Mouse (Mus musculus) ovary, postnatal 36 days (tissue): ENCODE data around the gene Slc39a3.
"Not testable (repeated sequence)": the region's sequence is repeated elsewhere in the genome, so short reads cannot be mapped to it uniquely, and the experiment has no call there.

Experiments used
- DNase-seq: peaks from one replicate; pipeline ENCODE4 v3.0.0; 2022; ENCODE audit warnings: low spot score, mixed read lengths

Gene Slc39a3

DNA sequence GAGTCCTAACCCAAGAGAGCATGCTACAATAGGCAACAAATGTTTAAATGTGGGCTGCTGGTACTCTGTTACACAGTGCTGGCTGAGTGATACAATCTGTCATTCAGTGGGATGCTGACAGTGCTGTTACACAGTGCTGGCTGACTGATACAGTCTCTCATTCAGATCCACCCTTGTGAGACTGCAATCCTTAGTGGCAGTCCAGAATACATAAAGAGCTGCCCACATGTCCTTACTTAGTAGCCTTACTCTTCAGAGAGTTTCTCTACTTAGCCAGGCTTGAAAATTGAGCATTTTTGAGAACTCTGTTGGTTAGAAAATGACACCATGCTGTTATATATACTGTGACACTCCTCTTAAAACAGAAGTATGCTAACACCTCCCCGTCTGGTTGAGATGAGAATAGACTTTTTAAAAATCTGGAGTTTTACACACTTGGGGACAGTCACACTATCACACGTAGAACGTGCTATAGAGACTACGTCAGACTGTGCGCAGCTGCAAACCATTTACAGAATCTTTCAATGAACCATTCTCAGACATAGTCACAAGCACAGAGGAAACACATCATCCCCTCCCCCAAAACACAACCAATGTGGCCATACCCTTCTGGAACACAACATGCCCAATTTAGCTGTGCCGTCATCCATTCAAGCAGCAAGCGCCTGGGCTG lies 31.1 kb downstream of the Slc39a3 start:
- no peak for DNase-seq

DNA sequence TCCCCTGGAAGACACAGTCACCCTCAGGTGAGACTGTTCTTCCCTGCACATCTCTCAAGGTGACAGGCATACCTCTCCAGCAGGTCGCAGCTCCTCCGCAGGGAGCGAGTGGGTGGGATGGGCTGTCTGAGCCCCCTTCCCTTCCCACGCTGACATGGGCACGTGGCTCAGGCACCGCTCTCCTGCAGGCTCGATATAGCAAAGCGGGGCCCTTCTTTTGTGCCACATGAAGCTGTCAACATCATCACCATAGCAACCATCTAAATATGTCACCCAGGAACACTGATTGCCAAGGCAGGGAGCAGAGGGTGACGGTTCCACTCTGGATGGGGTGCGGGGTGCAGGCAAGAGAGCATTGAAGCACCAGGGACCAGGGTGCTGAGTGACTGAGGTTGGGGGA lies 36.1 kb downstream of the Slc39a3 start:
- no peak for DNase-seq

DNA sequence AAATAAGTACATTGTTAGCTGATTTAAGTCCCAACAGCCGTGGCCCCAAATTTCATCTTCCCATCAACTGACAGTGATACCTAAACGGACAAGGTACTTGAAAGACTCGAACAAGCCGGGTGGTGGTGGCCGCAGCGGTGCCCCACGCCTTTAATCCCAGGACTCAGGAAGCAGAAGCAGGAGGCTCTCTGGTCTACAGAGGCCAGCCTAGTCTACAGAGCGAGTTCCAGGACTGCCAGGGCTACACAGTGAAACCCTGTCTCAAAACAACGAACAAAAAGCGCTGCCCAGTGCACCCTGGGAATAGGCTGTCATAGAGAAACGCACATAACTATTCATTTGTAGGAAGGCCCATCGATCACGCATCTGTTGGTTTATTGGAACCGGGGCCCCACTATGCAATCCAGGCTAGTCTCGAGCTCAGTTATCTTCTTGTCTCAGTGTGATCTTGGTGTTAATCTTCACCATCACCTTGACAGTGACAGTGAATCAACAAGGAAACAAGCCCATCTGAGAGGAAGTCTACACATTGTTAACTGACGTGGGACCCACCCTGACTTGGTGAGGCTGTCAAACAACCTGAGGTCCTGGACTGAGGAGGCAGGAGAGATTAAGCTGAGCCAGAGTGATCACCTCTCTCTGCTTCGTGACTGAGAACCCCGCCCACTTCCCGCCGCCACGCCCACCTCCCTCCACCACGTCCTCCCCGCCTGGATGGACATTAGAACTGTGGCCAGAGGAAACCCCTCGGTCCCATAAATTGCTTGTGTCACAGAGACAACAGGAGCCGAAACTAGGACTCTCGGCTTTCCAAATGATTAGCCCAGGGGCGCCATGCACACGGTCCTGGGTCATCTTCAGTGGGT lies 36.8 kb downstream of the Slc39a3 start:
- DNase-seq: no peak

DNA sequence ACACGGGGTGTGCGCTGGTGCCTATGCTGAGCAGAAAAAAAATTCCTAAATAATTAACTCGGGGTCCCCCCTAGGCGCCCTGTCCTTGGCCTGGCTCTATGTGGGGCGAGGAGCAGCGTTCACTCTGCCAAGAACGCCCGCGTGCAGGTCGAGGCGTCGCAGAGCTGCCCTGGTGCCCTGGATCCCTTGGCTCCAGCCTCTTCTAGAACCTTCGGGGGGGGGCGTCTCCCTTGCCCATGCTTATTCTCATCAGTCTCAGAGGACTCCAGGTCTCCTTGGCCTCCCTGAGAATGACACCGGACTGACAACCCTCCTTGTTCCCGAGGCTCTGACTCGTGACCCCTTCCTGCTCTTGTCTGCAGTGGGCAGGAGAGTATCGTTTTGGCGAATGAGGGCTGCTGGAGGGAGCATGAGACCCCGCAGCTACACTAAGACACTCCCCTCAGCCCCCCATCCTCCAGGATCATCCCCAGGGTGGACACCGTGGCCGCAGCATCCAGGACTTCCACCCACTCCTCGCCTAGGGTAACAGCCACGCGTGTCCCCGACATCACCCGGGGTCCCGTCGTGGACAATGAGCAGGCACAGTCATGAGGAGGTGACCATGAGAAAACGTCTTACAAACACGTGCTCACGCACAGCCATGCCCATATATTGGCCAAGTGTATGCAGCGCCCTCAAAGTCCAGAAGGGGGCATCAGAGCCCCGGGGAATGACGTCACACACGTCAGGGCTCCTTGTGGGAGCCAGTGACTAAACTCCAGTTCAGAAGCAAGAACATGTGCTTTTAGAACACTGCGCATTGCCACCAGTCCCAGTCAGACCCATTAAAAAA lies 37.6 kb downstream of the Slc39a3 start:
- peak; percentile 82 for DNase-seq

DNA sequence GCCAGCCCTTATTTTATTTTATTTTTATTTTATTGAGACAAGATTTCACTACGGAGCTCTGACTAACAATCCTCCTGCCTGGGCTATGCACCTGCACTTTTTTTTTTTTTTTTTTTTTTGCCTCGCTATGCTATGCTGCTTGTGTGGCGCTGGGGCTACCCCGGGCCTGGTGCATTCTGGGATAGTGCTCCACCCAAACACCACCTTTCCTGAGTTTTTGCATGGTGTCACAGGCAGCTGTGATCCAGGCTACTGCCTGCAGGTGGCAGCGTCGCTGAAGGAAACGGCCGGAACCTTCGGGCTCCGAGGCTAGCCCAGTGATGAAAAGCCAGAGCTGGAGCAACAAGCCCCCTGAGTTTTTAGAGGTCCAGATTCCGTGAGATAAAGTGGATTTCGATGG lies 38.4 kb downstream of the Slc39a3 start:
- DNase-seq: peak; percentile 41

DNA sequence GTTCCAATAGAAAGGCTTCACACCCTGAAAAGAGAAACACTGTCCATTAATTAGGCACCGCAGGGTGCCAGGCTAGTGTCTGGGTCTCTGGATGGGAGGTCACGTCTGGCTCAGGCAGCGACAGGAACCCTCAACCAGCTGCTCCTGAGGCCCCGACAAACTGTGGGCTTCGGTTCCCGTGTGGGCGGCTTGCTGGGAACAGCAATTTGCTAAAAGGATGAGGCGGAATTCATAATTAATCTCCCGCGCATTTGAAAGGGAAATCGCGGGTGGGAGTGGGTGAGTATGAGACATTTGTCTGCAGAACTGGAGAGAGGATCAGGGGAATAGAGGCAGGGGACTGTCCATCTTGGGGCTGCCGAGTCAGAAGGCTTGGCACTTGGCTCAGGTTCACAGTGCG lies 39.2 kb downstream of the Slc39a3 start:
- DNase-seq: no peak

DNA sequence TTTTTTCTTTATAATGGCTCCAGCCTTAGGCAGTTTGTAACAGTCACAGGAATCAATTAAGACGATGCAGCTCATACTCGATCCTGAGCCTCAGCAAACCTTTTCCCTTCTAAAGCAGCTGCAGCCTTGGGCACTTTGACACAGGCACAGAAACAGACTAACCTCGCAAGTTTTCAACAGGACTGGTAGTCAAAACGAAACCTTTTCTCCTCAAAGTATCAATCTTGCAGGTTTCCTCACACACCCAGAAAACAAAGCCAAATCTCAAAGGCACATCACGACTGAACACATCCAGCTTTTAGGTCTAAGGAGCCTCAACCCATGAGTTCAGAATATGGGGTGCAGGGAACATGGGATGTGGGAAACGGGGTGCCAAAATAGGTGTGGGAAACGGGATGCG lies 39.9 kb downstream of the Slc39a3 start:
- no peak for DNase-seq

DNA sequence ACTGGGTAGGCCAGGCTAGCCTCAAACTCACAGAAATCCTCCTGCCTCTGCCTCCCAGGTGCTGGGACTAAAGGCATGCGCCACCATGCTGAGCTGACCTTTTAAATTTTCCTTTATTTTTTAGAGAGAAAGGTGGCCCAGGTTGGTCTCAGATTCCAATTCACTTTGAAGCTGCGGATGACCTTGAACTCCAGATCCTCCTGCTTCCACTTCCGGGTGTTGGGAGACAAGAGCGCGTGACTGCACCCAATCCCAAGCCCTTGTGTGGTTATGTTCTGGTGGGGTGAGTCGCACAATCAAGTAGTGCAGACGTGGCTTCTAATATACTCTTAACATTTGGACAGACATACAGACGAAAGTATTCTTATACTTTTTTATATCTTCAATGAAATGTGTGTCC lies 40.7 kb downstream of the Slc39a3 start:
- no peak for DNase-seq

DNA sequence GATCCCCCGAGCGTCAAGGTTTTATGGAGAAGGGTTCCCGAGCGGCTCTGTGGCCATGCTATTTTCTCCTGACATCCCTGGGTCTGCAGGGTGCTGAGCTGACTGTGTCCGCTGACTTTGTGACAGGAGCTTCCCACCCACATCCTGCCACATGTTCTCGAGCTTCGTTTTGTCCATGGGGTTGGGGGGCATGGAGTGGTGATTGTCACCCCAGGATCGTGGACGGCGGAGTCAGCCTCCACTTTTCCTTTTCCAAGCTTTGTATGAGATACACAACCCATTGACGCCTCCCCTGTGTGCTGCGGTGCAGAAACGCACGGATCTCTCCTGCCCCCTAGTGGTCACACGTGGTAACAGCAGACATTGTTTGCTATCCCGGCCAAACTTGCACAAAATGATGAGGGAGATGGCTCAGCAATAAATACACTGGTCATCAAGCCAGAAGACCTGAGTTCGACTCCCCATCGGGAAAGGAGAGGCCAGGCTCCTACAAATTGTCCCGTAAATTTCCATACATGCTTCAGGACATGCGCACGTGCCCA lies 42.1 kb downstream of the Slc39a3 start:
- peak; percentile 77 for DNase-seq

DNA sequence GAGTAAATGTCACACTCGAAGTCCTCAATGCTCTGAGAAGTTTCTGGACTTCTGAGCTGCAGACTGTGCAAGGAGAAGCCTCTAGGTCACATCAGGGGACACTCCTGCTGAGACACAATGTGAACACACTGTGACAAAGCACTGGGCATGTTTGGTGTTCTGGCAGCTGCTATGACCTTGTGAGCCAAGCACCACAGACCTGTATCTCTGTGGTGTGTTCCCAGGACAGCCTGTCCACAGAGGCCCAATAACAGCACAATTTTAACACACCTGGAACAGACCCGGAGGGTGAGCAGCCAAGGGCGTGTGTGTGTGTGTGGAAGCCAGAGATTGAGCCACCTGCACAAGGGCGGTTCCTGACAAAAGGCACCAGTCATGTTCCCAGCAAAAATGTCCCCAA lies 42.6 kb downstream of the Slc39a3 start:
- DNase-seq: no peak

DNA sequence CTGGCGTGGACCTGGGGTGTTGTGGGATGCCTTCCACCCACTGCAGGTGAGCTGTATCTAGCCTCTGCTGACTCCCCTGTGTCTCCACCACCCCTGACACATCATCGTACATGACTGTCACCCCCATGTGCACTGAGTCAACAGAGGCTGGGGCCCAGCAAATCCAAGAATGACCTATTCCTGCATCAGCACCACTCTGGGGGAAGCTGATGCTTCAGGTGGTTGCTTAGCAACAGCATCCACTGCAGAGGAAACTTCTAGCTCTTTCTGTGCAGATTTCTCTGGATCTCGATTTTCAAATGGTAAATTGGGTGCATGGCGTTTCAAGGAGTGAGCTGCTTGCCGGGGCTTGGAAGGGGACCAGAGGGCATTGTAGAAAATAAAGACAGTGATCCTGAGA lies 44.0 kb downstream of the Slc39a3 start:
- no peak for DNase-seq

DNA sequence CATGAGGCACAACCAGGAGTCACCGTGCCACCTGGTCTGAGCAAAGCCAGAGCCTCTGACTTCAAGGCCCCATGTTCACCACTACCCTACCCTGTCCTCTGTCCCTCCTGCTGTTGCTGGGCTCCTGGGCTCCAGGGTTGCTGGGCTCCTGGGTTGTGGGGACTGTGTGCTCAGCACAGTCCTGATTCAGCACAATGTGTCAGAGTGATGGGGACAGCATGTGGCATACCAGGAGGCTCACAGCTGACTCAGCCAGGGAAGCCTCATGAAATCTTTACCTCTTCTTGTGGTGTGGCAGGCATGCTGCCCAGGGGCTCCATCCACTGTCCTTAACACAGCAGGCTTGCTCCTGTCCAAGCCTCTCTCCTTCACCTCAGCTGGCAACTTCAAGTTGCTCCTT lies 45.3 kb downstream of the Slc39a3 start:
- no peak for DNase-seq

DNA sequence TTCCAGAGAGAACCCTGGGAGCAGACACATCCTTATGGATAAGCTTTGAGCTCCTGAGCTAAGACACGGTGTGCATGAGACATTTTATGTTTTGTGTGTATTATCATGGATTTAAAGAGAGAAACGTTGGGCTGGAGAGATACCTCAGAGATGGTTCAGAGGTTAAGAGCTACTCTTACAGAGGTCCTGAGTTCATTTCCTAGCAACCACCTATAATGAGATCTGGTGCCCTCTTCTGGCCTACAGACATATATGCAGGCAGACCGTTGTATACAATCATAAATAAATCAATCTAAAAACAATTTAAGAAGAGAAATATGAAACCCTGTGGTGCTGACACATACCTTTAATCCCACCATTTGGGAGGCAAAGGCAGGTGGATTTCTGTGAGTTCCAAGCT lies 46.2 kb downstream of the Slc39a3 start:
- DNase-seq: no peak

DNA sequence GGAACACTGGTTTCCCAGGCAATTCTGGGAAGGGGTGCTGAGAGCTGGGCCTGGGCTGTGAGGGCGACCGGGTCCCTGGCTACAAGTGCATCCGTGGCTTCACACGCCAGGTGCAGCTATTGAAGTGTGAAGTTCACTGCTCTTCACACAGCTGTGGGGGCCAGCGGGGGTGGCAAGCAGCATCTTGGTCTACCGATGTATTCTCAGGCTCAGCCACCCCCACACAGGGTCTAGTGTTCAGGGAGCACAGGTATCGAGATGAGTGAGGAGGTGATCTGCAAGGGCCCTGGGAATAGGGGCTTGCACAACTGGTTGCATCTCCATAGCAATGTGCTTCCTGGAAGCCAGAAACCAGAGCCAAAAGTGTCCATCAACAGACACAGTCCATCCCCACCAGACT lies 46.8 kb downstream of the Slc39a3 start:
- no peak for DNase-seq

DNA sequence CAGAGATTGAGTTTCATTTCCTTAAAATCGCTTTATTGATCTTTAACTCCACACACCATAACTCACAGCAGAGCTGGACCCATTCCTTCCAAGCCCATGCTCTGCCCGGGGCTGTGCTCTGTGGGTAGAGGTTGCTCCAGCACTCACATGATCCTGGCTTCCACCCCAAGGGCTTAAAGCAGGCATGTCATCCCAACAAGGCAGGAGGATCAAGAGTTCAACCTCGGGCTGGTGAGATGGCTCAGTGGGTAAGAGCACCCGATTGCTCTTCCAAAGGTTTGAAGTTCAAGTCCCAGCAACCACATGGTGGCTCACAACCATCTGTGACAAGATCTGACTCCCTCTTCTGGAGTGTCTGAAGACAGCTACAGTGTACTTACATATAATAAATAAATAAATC lies 47.4 kb downstream of the Slc39a3 start:
- DNase-seq: not testable (repeated sequence)

DNA sequence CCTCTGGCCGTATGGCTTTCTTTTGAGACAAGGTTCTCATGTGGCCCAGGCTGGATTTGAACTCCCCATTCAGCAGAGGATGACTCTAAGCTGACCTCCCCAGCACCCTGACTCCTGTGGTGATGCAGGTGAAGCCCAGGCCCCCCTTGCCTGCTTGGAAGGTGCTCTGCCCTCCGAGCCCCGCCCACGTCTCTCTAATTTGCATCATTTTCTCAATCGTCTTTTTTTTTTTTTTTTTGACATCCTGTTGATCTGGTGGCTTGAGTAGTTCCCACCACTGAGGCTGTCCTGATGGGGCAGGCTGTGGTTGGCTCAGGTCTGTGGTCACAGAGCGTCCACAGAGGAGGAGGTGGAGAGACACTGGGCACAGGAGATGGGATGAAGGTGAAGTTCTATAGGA lies 47.8 kb downstream of the Slc39a3 start:
- no peak for DNase-seq

DNA sequence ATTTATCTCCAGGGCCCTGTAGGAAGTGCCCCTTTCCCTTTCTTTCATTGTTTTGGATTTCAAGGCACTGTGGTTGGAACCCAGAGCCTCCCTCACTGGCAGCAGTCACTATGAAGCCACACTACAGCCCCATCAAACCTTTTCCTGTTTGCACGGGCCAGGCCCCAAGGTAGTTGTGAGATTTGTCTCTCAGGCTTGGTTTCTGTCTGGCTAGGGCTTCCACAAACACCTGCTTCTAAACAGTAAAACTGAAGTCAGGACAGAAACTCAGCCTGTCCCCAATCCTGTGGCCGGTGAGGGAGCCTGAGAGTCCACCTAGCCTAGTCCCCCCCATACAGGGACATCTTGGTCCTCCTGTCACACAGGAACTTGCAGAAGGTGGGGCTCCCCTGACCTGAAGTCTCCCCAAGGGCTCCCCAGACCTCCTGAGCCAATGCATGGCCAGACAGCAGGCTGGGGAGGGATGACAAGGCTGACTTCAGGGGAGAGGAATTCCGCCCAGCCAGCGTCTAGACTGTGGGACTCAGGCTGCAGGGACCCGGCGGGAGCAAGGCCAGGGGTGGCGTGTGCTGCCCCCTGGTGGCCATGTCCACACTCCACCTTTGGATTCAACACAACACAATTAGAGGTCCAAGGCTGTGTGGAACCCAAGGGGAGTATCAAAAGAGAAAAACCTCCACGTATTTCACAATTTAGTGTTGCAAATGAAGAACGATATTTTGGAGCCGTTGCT lies 49.4 kb downstream of the Slc39a3 start:
- DNase-seq: peak; percentile 85

DNA sequence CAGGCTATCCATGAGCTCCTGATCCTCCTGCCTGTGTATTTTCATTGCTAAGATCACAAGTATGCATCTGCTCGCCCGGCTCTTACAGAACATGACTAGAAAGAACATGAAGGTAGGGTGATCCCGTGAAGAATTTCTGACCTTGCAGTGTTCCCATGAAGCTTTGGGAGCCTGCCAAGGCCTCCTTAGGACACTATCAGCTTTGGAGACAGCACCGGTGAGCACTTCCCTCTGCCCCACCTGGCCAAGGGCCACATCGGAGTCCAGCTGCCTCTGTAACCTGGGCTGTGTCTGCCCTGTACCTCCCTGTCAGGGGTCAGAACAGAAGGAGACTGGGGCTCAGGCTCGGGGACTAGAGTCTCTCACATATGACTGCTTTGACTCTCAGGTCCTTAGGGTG lies 50.5 kb downstream of the Slc39a3 start:
- DNase-seq: peak; percentile 51

DNA sequence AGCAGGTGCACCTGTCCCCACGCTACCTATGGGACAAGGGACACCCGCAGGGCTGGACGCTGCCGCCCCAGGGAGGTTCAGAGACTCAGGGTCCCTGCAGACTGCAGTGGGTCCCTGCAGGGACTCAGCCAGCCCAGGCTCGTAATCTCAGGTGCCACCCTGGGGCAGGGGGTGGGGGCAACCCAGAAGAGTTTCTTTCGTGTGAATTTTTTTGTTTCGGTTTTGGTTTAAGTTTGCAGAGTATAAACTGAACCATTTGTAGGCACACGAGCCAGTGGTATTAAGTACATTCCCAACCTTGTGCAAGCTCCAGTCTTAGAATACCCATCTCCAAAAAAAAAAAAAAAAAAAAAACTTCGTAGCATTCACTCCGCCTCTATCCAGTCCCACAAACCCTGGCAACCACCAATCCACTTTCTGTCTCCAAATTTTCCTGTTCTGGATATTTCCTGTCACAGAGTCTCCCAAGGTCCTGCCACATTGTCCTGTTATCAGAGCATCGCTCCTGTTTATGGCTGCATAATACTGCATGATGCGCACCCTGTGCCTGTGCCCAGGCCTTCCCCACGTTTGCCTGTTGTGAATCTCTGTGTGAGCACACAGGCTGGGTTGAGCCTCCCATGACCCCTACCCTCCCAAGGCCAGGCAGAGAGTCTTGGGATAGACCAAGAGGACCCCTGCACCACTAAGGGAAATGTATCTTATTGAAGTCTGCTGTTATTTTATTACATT lies 51.1 kb downstream of the Slc39a3 start:
- DNase-seq: no peak

DNA sequence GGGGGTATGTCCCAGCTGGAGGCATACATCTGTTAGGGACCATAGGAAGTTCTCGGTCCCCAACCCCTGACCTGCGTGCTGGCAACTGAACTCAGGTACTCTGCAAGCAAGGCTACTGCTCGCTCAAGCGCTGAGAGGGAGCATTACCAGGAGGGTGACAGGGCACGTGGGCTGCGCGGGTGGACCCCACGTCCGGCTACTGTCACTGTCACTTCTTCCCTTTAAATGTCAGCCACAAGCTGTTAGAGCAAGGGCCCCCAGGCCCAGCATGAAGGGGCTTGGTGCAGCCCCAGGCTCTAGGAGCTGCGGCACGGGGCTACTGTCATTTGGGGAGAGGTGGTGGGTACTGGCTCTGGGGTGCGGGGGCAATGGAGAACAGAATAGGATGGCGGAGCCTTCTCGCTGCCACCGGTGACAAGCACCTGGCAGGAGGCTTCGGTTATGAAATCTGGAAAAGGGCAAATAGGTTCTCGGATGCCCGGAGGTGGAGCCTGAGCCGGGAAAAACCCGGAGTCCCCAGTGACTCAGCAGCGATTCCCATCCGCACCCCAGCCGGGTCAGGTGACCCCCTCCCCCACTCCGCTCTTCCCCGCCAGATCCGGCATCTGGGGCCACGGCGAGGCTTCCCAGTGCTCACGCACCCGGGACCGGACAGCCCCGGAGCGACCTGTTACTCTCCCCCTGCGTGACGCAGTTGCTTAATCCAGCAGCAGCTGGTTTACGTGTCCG lies 51.8 kb downstream of the Slc39a3 start:
- DNase-seq: peak; percentile 49
